Mouse (Mus musculus) kidney, adult 2 months (tissue): ENCODE measurements at regions not wholly inside any gene's neighbourhood (a gene's known extent, or its start where the extent isn't known, plus 50 kb on each side); places are given as distances from the start of the nearest gene placed in this dataset.

Experiments
- CTCF ChIP-seq: fragments of 200-500 bp; conservative IDR thresholded peaks from 2 replicates; pipeline ENCODE4 v1.5.1; 2011; ENCODE audit warnings: low read depth, mild to moderate bottlenecking, control low read depth, low read length, moderate library complexity, mixed read lengths; ENCODE audit not compliant: insufficient read depth, insufficient read length
- POLR2A ChIP-seq: fragments of 200-500 bp; IDR thresholded peaks from one replicate; pipeline ENCODE4 v1.6.1; 2011; ENCODE audit warnings: low read depth, low read length, control low read depth

DNA sequence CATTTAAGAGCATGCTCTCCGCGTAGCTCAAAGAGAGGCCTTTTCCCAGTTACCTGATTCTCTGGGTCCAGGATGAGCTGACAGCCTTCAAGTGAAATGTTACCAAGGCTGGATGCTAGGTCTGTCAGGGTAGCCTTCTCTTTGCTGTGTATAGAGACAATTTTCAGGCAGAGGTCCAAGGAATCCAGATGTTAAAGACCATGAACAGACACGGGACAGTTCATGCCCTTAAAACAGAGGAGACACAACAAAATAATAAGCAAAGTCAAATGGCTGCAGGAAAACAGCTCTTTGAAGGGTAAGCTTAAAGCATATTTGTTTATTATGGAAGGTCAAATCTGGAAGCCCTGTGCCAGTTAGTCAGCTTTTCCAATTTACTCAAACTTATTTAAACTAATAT is 352.8 kb downstream of the Rnd3 start:
- TF ChIP-seq CTCF, result no peak
- no peak for TF ChIP-seq POLR2A
